Mouse (Mus musculus) embryonic facial prominence, embryonic 14.5 days (tissue): ENCODE results near the gene Asb8. TPM values are rescaled to one million over a fixed set of nuclear protein-coding genes. Genes with fewer than 3 reads are reported as not detected.

Source experiments
- ATAC-seq: fragments of 200-750 bp; cut with Nextera tagmentation; 2 replicates; pipeline ENCODE4 v1.8.0; 2017; ENCODE audit warnings: low read depth, moderate number of reproducible peaks, moderate TSS enrichment
- DNase-seq: peaks from one replicate; pipeline ENCODE4 v3.0.0-alpha.2; 2015; ENCODE audit warnings: low spot score
- H3K27ac ChIP-seq: fragments of 300-500 bp; sonication (generic); replicated peaks from 2 replicates; pipeline ENCODE4 v1.5.1; 2014; ENCODE audit warnings: low read depth, mild to moderate bottlenecking, low read length, moderate library complexity
- H3K27me3 ChIP-seq: fragments of 300-500 bp; sonication (generic); replicated peaks from 2 replicates; pipeline ENCODE4 v1.6.1; 2014; ENCODE audit warnings: low read length; ENCODE audit not compliant: control insufficient read depth, insufficient read depth
- H3K36me3 ChIP-seq: fragments of 300-500 bp; sonication (generic); 2 replicates; pipeline ENCODE4 v1.6.1; 2014; ENCODE audit warnings: low read length, mixed read lengths; ENCODE audit not compliant: control insufficient read depth, insufficient read depth
- H3K4me1 ChIP-seq: fragments of 300-500 bp; sonication (generic); 2 replicates; pipeline ENCODE4 v1.6.1; 2014; ENCODE audit warnings: antibody characterized with exemption, low read length; ENCODE audit not compliant: control insufficient read depth, insufficient read depth
- H3K4me2 ChIP-seq: fragments of 300-500 bp; sonication (generic); 2 replicates; pipeline ENCODE4 v1.6.1; 2014; ENCODE audit warnings: low read depth, mild to moderate bottlenecking, low read length, moderate library complexity, mixed read lengths
- H3K4me3 ChIP-seq: fragments of 300-500 bp; sonication (generic); 2 replicates; pipeline ENCODE4 v1.5.1; 2014; ENCODE audit warnings: low read depth, mild to moderate bottlenecking, low read length
- H3K9ac ChIP-seq: fragments of 300-500 bp; sonication (generic); 2 replicates; pipeline ENCODE4 v1.6.1; 2014; ENCODE audit warnings: low read depth, mild to moderate bottlenecking, low read length, moderate library complexity, mixed read lengths
- H3K9me3 ChIP-seq: fragments of 300-500 bp; sonication (generic); 2 replicates; pipeline ENCODE4 v1.6.1; 2016; ENCODE audit warnings: low read length; ENCODE audit not compliant: control insufficient read depth
- WGBS: fragments of 180-500 bp; shearing (Covaris S2); extraction: QIAGEN DNeasy Blood & Tissue Kit; methylation state at CpG from one replicate; pipeline ENCODE4 v1.1.7; 2014; 5-methylcytosine and 5-hydroxymethylcytosine counted together
- polyA plus RNA-seq: library from polyadenylated mRNA; unstranded; fragments of >200 nt; fragmentation: Nextera tagmentation; extraction: Ambion mirVana; gene quantifications from 2 replicates; pipeline ENCODE4 v1.2.1, GENCODE M21; 2014

Asb8 gene
- polyA plus RNA-seq = 58.4 and 62.5 TPM in 2 replicates

DNA sequence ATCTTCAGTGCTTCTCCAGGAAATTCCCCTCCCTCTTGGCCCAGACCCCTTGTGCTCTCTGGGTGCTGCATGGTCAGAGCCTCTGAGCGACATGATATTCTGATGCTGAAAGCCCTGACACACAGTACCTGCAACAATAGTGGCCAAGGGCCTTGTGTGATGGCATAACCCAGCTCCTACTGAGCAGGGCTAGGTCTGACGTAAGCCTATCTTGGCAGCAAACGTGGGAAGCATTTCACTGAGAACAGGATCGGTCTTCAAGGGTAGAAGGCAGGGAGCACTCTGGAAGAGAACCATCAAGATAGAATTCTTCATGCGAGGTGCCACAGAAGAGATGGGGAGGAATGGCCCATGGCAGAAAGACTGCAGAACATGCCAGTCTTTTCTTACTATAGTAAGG, at the start of gene Asb8:
Asb8 (minus strand) TSS at position 101 of the 400 bp plus-strand sequence.
- no peak for DNase-seq
- Histone ChIP-seq H3K27me3 (peaks cover 52% of the 10 kb centered on the region), H3K27ac (no peak within 1 kb of the TSS), H3K9me3 (no peaks in the 10 kb centered on the region), H3K36me3 (no peaks in the 10 kb centered on the region), H3K4me1 (no peaks in the 10 kb centered on the region), H3K4me3 (no peak within 1 kb of the TSS), H3K9ac (no peak within 1 kb of the TSS), H3K4me2 (no peak within 1 kb of the TSS)
- ATAC-seq = no peak
- WGBS = 85% methylated on average over 5 of the region's 5 CpGs

GRCm38 (mm10) chr15:98214130-98214529, 48.7 kb upstream of the Asb8 start:
- Histone ChIP-seq H3K36me3 (no peaks in the 10 kb centered on the region), H3K4me3 (no peak overlapping the region), H3K9me3 (no peaks in the 10 kb centered on the region), H3K4me2 (no peak overlapping the region), H3K9ac (no peak overlapping the region), H3K27ac (no peak overlapping the region), H3K27me3 (no peaks in the 10 kb centered on the region), H3K4me1 (no peaks in the 10 kb centered on the region)
- 62% methylated on average over 5 of the region's 5 CpGs for WGBS
- DNase-seq = no peak
- no peak for ATAC-seq

DNA sequence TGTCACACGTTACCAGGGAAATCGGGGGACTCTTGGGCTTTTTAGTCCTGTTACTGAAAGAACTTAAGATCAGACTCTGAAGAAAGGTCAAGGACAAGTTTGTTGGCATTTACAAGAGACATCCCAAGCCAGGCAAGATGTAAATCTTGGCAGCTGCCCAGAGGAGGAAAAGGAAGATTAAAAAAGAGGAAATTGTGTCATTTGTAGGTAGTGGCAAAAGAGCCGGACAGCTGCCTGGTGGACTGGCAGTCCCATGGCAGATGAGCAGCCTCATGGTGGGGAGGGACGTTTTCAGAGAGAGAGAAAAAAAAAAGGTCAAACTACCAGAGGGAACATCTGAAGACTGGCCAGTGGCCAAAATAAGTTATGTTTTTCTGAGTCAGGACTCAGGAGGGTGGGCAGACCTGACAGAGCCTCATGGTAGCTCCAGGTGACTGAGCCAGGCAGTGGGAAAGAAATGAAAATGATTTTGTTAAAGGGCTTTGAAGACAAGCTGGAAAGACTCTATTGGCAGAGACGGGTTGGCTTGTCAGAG, 48.0 kb upstream of the Asb8 start:
- ATAC-seq = no peak
- 67% methylated on average over 5 of the region's 5 CpGs for WGBS
- H3K4me2 ChIP-seq = no peak overlapping the region
- no peaks in the 10 kb centered on the region for H3K9me3 ChIP-seq
- DNase-seq = no peak
- H3K4me3 ChIP-seq = no peak overlapping the region
- no peak overlapping the region for H3K27ac ChIP-seq
- H3K27me3 ChIP-seq = no peaks in the 10 kb centered on the region
- H3K36me3 ChIP-seq = no peaks in the 10 kb centered on the region
- no peaks in the 10 kb centered on the region for H3K4me1 ChIP-seq
- H3K9ac ChIP-seq = no peak overlapping the region

GRCm38 (mm10) chr15:98209676-98210075, 44.3 kb upstream of the Asb8 start:
- DNase-seq = no peak
- WGBS = 82% methylated on average over 7 of the region's 7 CpGs
- H3K4me1 ChIP-seq = no peaks in the 10 kb centered on the region
- H3K9ac ChIP-seq = no peak overlapping the region
- H3K36me3 ChIP-seq = no peaks in the 10 kb centered on the region
- H3K4me2 ChIP-seq = no peak overlapping the region
- no peak for ATAC-seq
- no peak overlapping the region for H3K4me3 ChIP-seq
- H3K27me3 ChIP-seq = no peaks in the 10 kb centered on the region
- H3K27ac ChIP-seq = no peak overlapping the region
- H3K9me3 ChIP-seq = no peaks in the 10 kb centered on the region

- Histone ChIP-seq H3K4me3 (no peak within 1 kb of the TSS), H3K27me3 (no peaks in the 10 kb centered on the region), H3K36me3 (no peaks in the 10 kb centered on the region), H3K4me2 (no peak within 1 kb of the TSS), H3K4me1 (no peaks in the 10 kb centered on the region), H3K9me3 (0 out of 2 replicates have a peak, but pooled peaks cover 5% of the 10 kb centered on the region), H3K9ac (no peak within 1 kb of the TSS), H3K27ac (no peak within 1 kb of the TSS)
- DNase-seq = no peak
- 76% methylated on average over 3 of the region's 3 CpGs for WGBS
- ATAC-seq = no peak
Observed at GRCm38 (mm10) chr15:98195442-98195841, 30.0 kb upstream of the Asb8 start, which contains the start of gene Olfr288. TSS of gene Olfr288 (minus strand) at chr15:98195542.

GRCm38 (mm10) chr15:98184456-98184855, 19.0 kb upstream of the Asb8 start:
- no peak overlapping the region for H3K9ac ChIP-seq
- H3K36me3 ChIP-seq = no peaks in the 10 kb centered on the region
- H3K27me3 ChIP-seq = 0 out of 2 replicates have a peak, but pooled peaks cover 6% of the 10 kb centered on the region
- H3K27ac ChIP-seq = no peak overlapping the region
- H3K4me1 ChIP-seq = no peaks in the 10 kb centered on the region
- no peak overlapping the region for H3K4me3 ChIP-seq
- ATAC-seq (no peak), DNase-seq (peak; percentile 70)
- 46% methylated on average over 4 of the region's 4 CpGs for WGBS
- H3K4me2 ChIP-seq = no peak overlapping the region
- no peaks in the 10 kb centered on the region for H3K9me3 ChIP-seq

GRCm38 (mm10) chr15:98181856-98182570, 16.6 kb upstream of the Asb8 start:
- 65% methylated on average over 12 of the region's 12 CpGs for WGBS
- H3K36me3 ChIP-seq = no peaks in the 10 kb centered on the region
- H3K27me3 ChIP-seq = peaks cover 9% of the 10 kb centered on the region; the same call in 1 of the 2 replicates
- H3K9ac ChIP-seq = no peak overlapping the region
- H3K4me2 ChIP-seq = peak overlapping the region; percentile 62; the same call in 1 of the 2 replicates
- no peak for DNase-seq
- no peak overlapping the region for H3K27ac ChIP-seq
- no peak for ATAC-seq
- no peaks in the 10 kb centered on the region for H3K4me1 ChIP-seq
- H3K4me3 ChIP-seq = 0 out of 2 replicates have a peak overlapping the region, but pooled peaks have one; percentile 55
- no peaks in the 10 kb centered on the region for H3K9me3 ChIP-seq

GRCm38 (mm10) chr15:98181132-98181711, 15.8 kb upstream of the Asb8 start:
- DNase-seq (peak; percentile 94), ATAC-seq (peak; percentile 98)
- under 1% methylated on average over 27 of the region's 30 CpGs for WGBS
- Histone ChIP-seq H3K36me3 (no peaks in the 10 kb centered on the region), H3K27ac (peak overlapping the region; percentile 65; the same call in 1 of the 2 replicates), H3K4me1 (no peaks in the 10 kb centered on the region), H3K9ac (peak overlapping the region; percentile 41; the same call in 1 of the 2 replicates), H3K9me3 (no peaks in the 10 kb centered on the region), H3K4me2 (peak overlapping the region; percentile 62), H3K4me3 (peak overlapping the region; percentile 55), H3K27me3 (peaks cover 12% of the 10 kb centered on the region)
